Mouse (Mus musculus) megakaryocyte, adult 5-6 weeks (primary cell): Measurements from ENCODE around the gene Dusp12. TPM values are rescaled to one million over a fixed set of nuclear protein-coding genes. Genes with fewer than 3 reads are reported as not detected.
A peak's percentile ranks its signal among the peaks of the same experiment; 100 is the strongest.

Source experiments
- ATAC-seq: 2 replicates; pipeline ENCODE4 v1.8.0; 2016; ENCODE audit warnings: mild to moderate bottlenecking, inconsistent platforms; ENCODE audit not compliant: poor library complexity, severe bottlenecking
- total RNA-seq, 2 experiments: library from RNA; stranded (forward) in 1 of 2; stranded (reverse) in 1 of 2; fragments of 153-499, 151-499 nt in 1 of 2; fragments of 221-1000, 200-1000 nt in 1 of 2; gene quantifications; 2 replicates each; pipeline versions ENCODE4 v1.2.3 to v1.2.4; 2015 to 2017

Dusp12 gene
- total RNA-seq, 2 experiments from 2014 or later, result 5.4 to 7.5 TPM

GRCm38 (mm10) chr1:170864754-170865153, 20.6 kb downstream of the Dusp12 start:
- ATAC-seq, result no peak

- no peak for ATAC-seq
Observed at GRCm38 (mm10) chr1:170864234-170864633, 21.1 kb downstream of the Dusp12 start.

- ATAC-seq, result peak; percentile 43
Observed at GRCm38 (mm10) chr1:170863033-170863432, 22.3 kb downstream of the Dusp12 start.

- ATAC-seq, result no peak
Observed at GRCm38 (mm10) chr1:170862435-170862717, 23.0 kb downstream of the Dusp12 start.

- no peak for ATAC-seq
Observed at GRCm38 (mm10) chr1:170861671-170862434, 23.5 kb downstream of the Dusp12 start.

- no peak for ATAC-seq
Observed at GRCm38 (mm10) chr1:170858872-170859271, 26.5 kb downstream of the Dusp12 start.

- ATAC-seq, result no peak
Observed at GRCm38 (mm10) chr1:170857369-170857768, 28.0 kb downstream of the Dusp12 start.

GRCm38 (mm10) chr1:170855056-170855760, 30.1 kb downstream of the Dusp12 start:
- ATAC-seq, result no peak

- peak; percentile 96 for ATAC-seq
Observed at GRCm38 (mm10) chr1:170853604-170854003, 31.7 kb downstream of the Dusp12 start.

GRCm38 (mm10) chr1:170850637-170851624, 34.4 kb downstream of the Dusp12 start:
- no peak for ATAC-seq

- no peak for ATAC-seq
Observed at GRCm38 (mm10) chr1:170850007-170850406, 35.3 kb downstream of the Dusp12 start.

- ATAC-seq, result peak; percentile 65
Observed at GRCm38 (mm10) chr1:170845448-170846307, 39.7 kb downstream of the Dusp12 start.

GRCm38 (mm10) chr1:170844380-170844779, 41.0 kb downstream of the Dusp12 start:
- ATAC-seq, result peak; percentile 84

- ATAC-seq, result no peak
Observed at GRCm38 (mm10) chr1:170839685-170840084, 45.7 kb downstream of the Dusp12 start.

GRCm38 (mm10) chr1:170834756-170835155, 50.6 kb downstream of the Dusp12 start:
- no peak for ATAC-seq

- no peak for ATAC-seq
Observed at GRCm38 (mm10) chr1:170829781-170830180, 55.6 kb downstream of the Dusp12 start.

GRCm38 (mm10) chr1:170829344-170829743, 56.0 kb downstream of the Dusp12 start:
- ATAC-seq, result no peak
